Mouse (Mus musculus): Measurements from ENCODE around the gene H2al1j.

DNA sequence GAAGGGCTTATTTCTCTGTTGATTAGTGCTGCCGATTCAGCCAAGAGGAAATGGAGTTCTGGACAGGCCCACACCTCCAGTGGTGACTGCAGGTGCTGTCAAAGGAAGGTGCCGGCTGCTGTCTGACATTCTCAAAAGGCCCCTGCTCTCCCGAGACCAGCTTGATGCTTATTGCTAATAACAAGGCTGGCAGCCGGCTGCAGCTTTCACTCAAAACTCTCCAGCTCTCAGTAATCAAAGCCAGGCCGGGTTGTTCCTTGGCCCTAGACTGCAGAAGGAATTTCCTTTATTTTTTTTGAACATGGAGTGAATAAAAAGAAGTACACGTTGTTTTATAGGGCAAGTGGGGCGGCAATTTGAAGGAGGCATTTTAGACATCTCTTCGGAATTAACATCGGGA lies 18.1 kb downstream of the H2al1j start:
- TF ChIP-seq CTCF (IDR thresholded peaks at IDR 0.05; ENCODE audit: low read depth) (no peak), EP300 (IDR thresholded peaks at IDR 0.05; ENCODE audit: low read depth) (no peak)

Data from heart, postnatal 0 days (tissue).